Mouse (Mus musculus) midbrain, embryonic 10.5 days (tissue): Measurements from ENCODE around the gene Anapc15-ps. TPM values are rescaled to one million over a fixed set of nuclear protein-coding genes. Genes with fewer than 3 reads are reported as not detected.

Experiments
- DNase-seq: peaks from one replicate; pipeline ENCODE4 v3.0.0-alpha.2; 2017; ENCODE audit warnings: low spot score
- H3K27ac ChIP-seq: fragments of 300-500 bp; sonication (generic); replicated peaks from 2 replicates; pipeline ENCODE4 v1.5.1; 2016; ENCODE audit warnings: mild to moderate bottlenecking
- H3K27me3 ChIP-seq: fragments of 300-500 bp; sonication (generic); 2 replicates; pipeline ENCODE4 v1.6.1; 2016; ENCODE audit warnings: low read depth, mild to moderate bottlenecking; ENCODE audit not compliant: poor library complexity, severe bottlenecking
- H3K36me3 ChIP-seq: fragments of 300-500 bp; sonication (generic); 2 replicates; pipeline ENCODE4 v1.6.1; 2016; ENCODE audit warnings: mild to moderate bottlenecking, moderate library complexity
- H3K4me1 ChIP-seq: fragments of 300-500 bp; sonication (generic); 2 replicates; pipeline ENCODE4 v1.6.1; 2016
- H3K4me3 ChIP-seq: fragments of 300-500 bp; sonication (generic); 2 replicates; pipeline ENCODE4 v1.5.1; 2016; ENCODE audit warnings: mild to moderate bottlenecking, moderate library complexity
- H3K9me3 ChIP-seq: fragments of 300-500 bp; sonication (generic); replicated peaks from 2 replicates; pipeline ENCODE4 v1.6.1; 2016; ENCODE audit warnings: mild to moderate bottlenecking
- WGBS: fragments of 180-500 bp; shearing (Covaris S2); methylation state at CpG from one replicate; pipeline ENCODE4 v1.1.7; 2016; 5-methylcytosine and 5-hydroxymethylcytosine counted together
- polyA plus RNA-seq: library from polyadenylated mRNA; unstranded; fragments of >200 nt; fragmentation: Nextera tagmentation; extraction: Ambion mirVana; gene quantifications from 2 replicates; pipeline ENCODE4 v1.2.1, GENCODE M21; 2016

Anapc15-ps gene
- polyA plus RNA-seq, 1 experiment from 2014 or later, result not detected

- H3K36me3 ChIP-seq, result no peaks in the 10 kb centered on the region
- H3K27ac ChIP-seq, result peak overlapping the region; percentile 1; the same call in 1 of the 2 replicates
- 0 out of 2 replicates have a peak, but pooled peaks cover 5% of the 10 kb centered on the region for H3K9me3 ChIP-seq
- no peak overlapping the region for H3K4me3 ChIP-seq
- no peak for DNase-seq
- WGBS, result 70% methylated on average over 22 of the region's 22 CpGs
- H3K4me1 ChIP-seq, result peaks cover 50% of the 10 kb centered on the region
- H3K27me3 ChIP-seq, result no peaks in the 10 kb centered on the region; the same call in 1 of the 2 replicates
These were observed 4.3 kb upstream of the Anapc15-ps start for GRCm38 (mm10) chr10:95677356-95678109.

- WGBS, result 72% methylated on average over 5 of the region's 5 CpGs
- H3K36me3 ChIP-seq, result no peaks in the 10 kb centered on the region
- H3K9me3 ChIP-seq, result 0 out of 2 replicates have a peak, but pooled peaks cover 5% of the 10 kb centered on the region
- no peaks in the 10 kb centered on the region; the same call in 1 of the 2 replicates for H3K27me3 ChIP-seq
- H3K4me1 ChIP-seq, result peaks cover 47% of the 10 kb centered on the region
- H3K27ac ChIP-seq, result no peak overlapping the region
- no peak for DNase-seq
- no peak overlapping the region for H3K4me3 ChIP-seq
These were observed 3.7 kb upstream of the Anapc15-ps start for GRCm38 (mm10) chr10:95676991-95677355.

- H3K36me3 ChIP-seq, result no peaks in the 10 kb centered on the region
- 0 out of 2 replicates have a peak, but pooled peaks cover 5% of the 10 kb centered on the region for H3K9me3 ChIP-seq
- no peak overlapping the region for H3K27ac ChIP-seq
- H3K4me3 ChIP-seq, result no peak overlapping the region
- H3K27me3 ChIP-seq, result no peaks in the 10 kb centered on the region; the same call in 1 of the 2 replicates
- peaks cover 45% of the 10 kb centered on the region for H3K4me1 ChIP-seq
- DNase-seq, result no peak
- 93% methylated on average over 2 of the region's 2 CpGs for WGBS
These were observed 3.1 kb upstream of the Anapc15-ps start for GRCm38 (mm10) chr10:95676387-95676786.

GRCm38 (mm10) chr10:95670781-95671780 is 2.2 kb downstream of the Anapc15-ps start:
- no peak for DNase-seq
- no peaks in the 10 kb centered on the region for H3K27me3 ChIP-seq
- no peak overlapping the region for H3K4me3 ChIP-seq
- H3K36me3 ChIP-seq, result no peaks in the 10 kb centered on the region
- H3K4me1 ChIP-seq, result peaks cover 10% of the 10 kb centered on the region
- 0 out of 2 replicates have a peak, but pooled peaks cover 5% of the 10 kb centered on the region for H3K9me3 ChIP-seq
- WGBS, result 91% methylated on average over 21 of the region's 21 CpGs
- no peak overlapping the region; the same call in 1 of the 2 replicates for H3K27ac ChIP-seq

GRCm38 (mm10) chr10:95669872-95670271 is 3.4 kb downstream of the Anapc15-ps start:
- WGBS, result 92% methylated on average over 4 of the region's 4 CpGs
- no peaks in the 10 kb centered on the region for H3K36me3 ChIP-seq
- 0 out of 2 replicates have a peak, but pooled peaks cover 5% of the 10 kb centered on the region for H3K9me3 ChIP-seq
- no peak overlapping the region for H3K4me3 ChIP-seq
- H3K27ac ChIP-seq, result no peak overlapping the region
- peaks cover 10% of the 10 kb centered on the region for H3K4me1 ChIP-seq
- H3K27me3 ChIP-seq, result no peaks in the 10 kb centered on the region
- no peak for DNase-seq

- peaks cover 10% of the 10 kb centered on the region for H3K4me1 ChIP-seq
- H3K36me3 ChIP-seq, result no peaks in the 10 kb centered on the region
- 87% methylated on average over 3 of the region's 3 CpGs for WGBS
- no peak for DNase-seq
- H3K4me3 ChIP-seq, result no peak overlapping the region
- H3K9me3 ChIP-seq, result 0 out of 2 replicates have a peak, but pooled peaks cover 5% of the 10 kb centered on the region
- H3K27ac ChIP-seq, result no peak overlapping the region
- no peaks in the 10 kb centered on the region for H3K27me3 ChIP-seq
These were observed 4.2 kb downstream of the Anapc15-ps start for GRCm38 (mm10) chr10:95669034-95669433.

- Histone ChIP-seq H3K27me3 (no peaks in the 10 kb centered on the region), H3K36me3 (no peaks in the 10 kb centered on the region), H3K9me3 (no peaks in the 10 kb centered on the region), H3K4me1 (peaks cover 10% of the 10 kb centered on the region), H3K27ac (no peak overlapping the region), H3K4me3 (no peak overlapping the region)
- no peak for DNase-seq
- 76% methylated on average over 3 of the region's 3 CpGs for WGBS
These were observed 5.8 kb downstream of the Anapc15-ps start for GRCm38 (mm10) chr10:95667371-95668030.

GRCm38 (mm10) chr10:95666791-95667190 is 6.5 kb downstream of the Anapc15-ps start:
- peaks cover 10% of the 10 kb centered on the region for H3K4me1 ChIP-seq
- H3K27me3 ChIP-seq, result no peaks in the 10 kb centered on the region
- DNase-seq, result no peak
- H3K9me3 ChIP-seq, result no peaks in the 10 kb centered on the region
- no peaks in the 10 kb centered on the region for H3K36me3 ChIP-seq
- 53% methylated on average over 2 of the region's 2 CpGs for WGBS
- H3K4me3 ChIP-seq, result no peak overlapping the region
- no peak overlapping the region for H3K27ac ChIP-seq

GRCm38 (mm10) chr10:95665426-95665990 is 7.7 kb downstream of the Anapc15-ps start:
- H3K9me3 ChIP-seq, result no peaks in the 10 kb centered on the region
- H3K36me3 ChIP-seq, result no peaks in the 10 kb centered on the region
- peaks cover 10% of the 10 kb centered on the region for H3K4me1 ChIP-seq
- DNase-seq, result no peak
- no peak overlapping the region for H3K4me3 ChIP-seq
- H3K27ac ChIP-seq, result no peak overlapping the region; the same call in 1 of the 2 replicates
- 43% methylated on average over 11 of the region's 11 CpGs for WGBS
- H3K27me3 ChIP-seq, result no peaks in the 10 kb centered on the region

- 85% methylated on average over 3 of the region's 3 CpGs for WGBS
- Histone ChIP-seq H3K4me3 (no peak overlapping the region), H3K36me3 (no peaks in the 10 kb centered on the region)
These were observed 8.6 kb downstream of the Anapc15-ps start for GRCm38 (mm10) chr10:95664613-95665012.

GRCm38 (mm10) chr10:95660356-95660755 is 12.9 kb downstream of the Anapc15-ps start:
- no peak overlapping the region for H3K27ac ChIP-seq
- H3K4me3 ChIP-seq, result no peak overlapping the region
- no peaks in the 10 kb centered on the region for H3K36me3 ChIP-seq
- H3K9me3 ChIP-seq, result no peaks in the 10 kb centered on the region
- 77% methylated on average over 6 of the region's 6 CpGs for WGBS
- peaks cover 25% of the 10 kb centered on the region for H3K4me1 ChIP-seq
- no peak for DNase-seq
- no peaks in the 10 kb centered on the region for H3K27me3 ChIP-seq

More at GRCm38 (mm10) chr10:95664613-95665012, 8.6 kb downstream of the Anapc15-ps start:
- Histone ChIP-seq H3K9me3 (no peaks in the 10 kb centered on the region), H3K4me1 (peaks cover 16% of the 10 kb centered on the region), H3K27ac (no peak overlapping the region), H3K27me3 (no peaks in the 10 kb centered on the region)
- no peak for DNase-seq
